Mouse (Mus musculus): ENCODE measurements around the gene Cox18. TPM values are rescaled to one million over a fixed set of nuclear protein-coding genes. Genes with fewer than 3 reads are reported as not detected.
"Not testable (repeated sequence)": the region's sequence is repeated elsewhere in the genome, so short reads cannot be mapped to it uniquely, and the experiment has no call there.

Gene Cox18
- polyA plus RNA-seq (2015; fragmentation: Nextera tagmentation; extraction: Ambion mirVana), result 37.4 and 39.4 TPM in 2 replicates

- Histone ChIP-seq H3K4me3 (peak within 1 kb of the TSS; percentile 79), H3K4me2 (peak within 1 kb of the TSS; percentile 72), H3K9me3 (no peaks in the 10 kb centered on the region), H3K36me3 (peaks cover 31% of the 10 kb centered on the region), H3K27ac (replicated peaks) (peak within 1 kb of the TSS; percentile 90), H3K27me3 (no peaks in the 10 kb centered on the region), H3K9ac (peak within 1 kb of the TSS; percentile 74), H3K4me1 (replicated peaks) (peaks cover 13% of the 10 kb centered on the region)
- under 1% methylated on average over 62 of the region's 62 CpGs for WGBS
- peak; percentile 98 for ATAC-seq (ENCODE audit: low FRiP score, low read depth)
Measured at GRCm38 (mm10) chr5:90223534-90224381, at the start of gene Cox18. Cox18 (minus strand) TSS chr5:90224001.

GRCm38 (mm10) chr5:90262230-90262629 is 38.4 kb upstream of the Cox18 start:
- H3K4me3 ChIP-seq; H3K27me3 ChIP-seq; H3K9me3 ChIP-seq; H3K9ac ChIP-seq; H3K4me2 ChIP-seq; H3K27ac ChIP-seq (replicated peaks); ATAC-seq (ENCODE audit: low FRiP score, low read depth); H3K4me1 ChIP-seq (replicated peaks): not testable (repeated sequence)
- WGBS, result 87% methylated on average over 2 of the region's 2 CpGs
- H3K36me3 ChIP-seq, result peaks cover 71% of the 10 kb centered on the region

GRCm38 (mm10) chr5:90257023-90257422 is 33.2 kb upstream of the Cox18 start:
- peaks cover 84% of the 10 kb centered on the region for H3K36me3 ChIP-seq
- no peak overlapping the region for H3K4me3 ChIP-seq
- no peak overlapping the region for H3K27ac ChIP-seq (replicated peaks)
- H3K9me3 ChIP-seq, result no peaks in the 10 kb centered on the region
- no peak overlapping the region for H3K9ac ChIP-seq
- H3K4me2 ChIP-seq, result no peak overlapping the region
- no peaks in the 10 kb centered on the region for H3K27me3 ChIP-seq
- WGBS, result over 99% methylated on average over 3 of the region's 3 CpGs
- ATAC-seq (ENCODE audit: low FRiP score, low read depth), result no peak
- H3K4me1 ChIP-seq (replicated peaks), result no peaks in the 10 kb centered on the region

- no peak overlapping the region for H3K9ac ChIP-seq
- no peaks in the 10 kb centered on the region for H3K9me3 ChIP-seq
- no peaks in the 10 kb centered on the region for H3K4me1 ChIP-seq (replicated peaks)
- no peak overlapping the region for H3K4me3 ChIP-seq
- H3K27me3 ChIP-seq, result no peaks in the 10 kb centered on the region
- ATAC-seq (ENCODE audit: low FRiP score, low read depth), result no peak
- H3K4me2 ChIP-seq, result no peak overlapping the region
- no peak overlapping the region for H3K27ac ChIP-seq (replicated peaks)
- H3K36me3 ChIP-seq, result peaks cover 63% of the 10 kb centered on the region
Measured at GRCm38 (mm10) chr5:90247503-90247902, 23.7 kb upstream of the Cox18 start.

GRCm38 (mm10) chr5:90246987-90247386 is 23.2 kb upstream of the Cox18 start:
- Histone ChIP-seq H3K27ac (replicated peaks) (no peak overlapping the region), H3K4me1 (replicated peaks) (no peaks in the 10 kb centered on the region), H3K27me3 (no peaks in the 10 kb centered on the region), H3K9me3 (no peaks in the 10 kb centered on the region), H3K9ac (no peak overlapping the region), H3K4me3 (no peak overlapping the region), H3K36me3 (peaks cover 64% of the 10 kb centered on the region), H3K4me2 (no peak overlapping the region)
- ATAC-seq (ENCODE audit: low FRiP score, low read depth), result no peak
- WGBS, result 87% methylated on average over 2 of the region's 2 CpGs

- Histone ChIP-seq H3K27ac (replicated peaks) (no peak overlapping the region), H3K9ac (no peak overlapping the region), H3K36me3 (peaks cover 64% of the 10 kb centered on the region), H3K9me3 (no peaks in the 10 kb centered on the region), H3K4me3 (no peak overlapping the region), H3K27me3 (no peaks in the 10 kb centered on the region), H3K4me1 (replicated peaks) (no peaks in the 10 kb centered on the region), H3K4me2 (no peak overlapping the region)
- no peak for ATAC-seq (ENCODE audit: low FRiP score, low read depth)
- WGBS, result 92% methylated on average over 4 of the region's 4 CpGs
Measured at GRCm38 (mm10) chr5:90246567-90246966, 22.8 kb upstream of the Cox18 start.

GRCm38 (mm10) chr5:90245416-90245815 is 21.6 kb upstream of the Cox18 start:
- H3K27me3 ChIP-seq, result no peaks in the 10 kb centered on the region

GRCm38 (mm10) chr5:90235217-90235616 is 11.4 kb upstream of the Cox18 start:
- Histone ChIP-seq H3K36me3 (peaks cover 82% of the 10 kb centered on the region), H3K4me1 (replicated peaks) (no peaks in the 10 kb centered on the region), H3K4me3 (no peak overlapping the region), H3K9ac (no peak overlapping the region), H3K27ac (replicated peaks) (no peak overlapping the region), H3K4me2 (no peak overlapping the region), H3K27me3 (no peaks in the 10 kb centered on the region), H3K9me3 (no peaks in the 10 kb centered on the region)
- WGBS, result 96% methylated on average over 8 of the region's 8 CpGs
- ATAC-seq (ENCODE audit: low FRiP score, low read depth), result no peak

More at GRCm38 (mm10) chr5:90245416-90245815, 21.6 kb upstream of the Cox18 start:
- H3K27ac ChIP-seq (replicated peaks), result no peak overlapping the region
- no peaks in the 10 kb centered on the region for H3K9me3 ChIP-seq
- H3K4me3 ChIP-seq, result no peak overlapping the region
- H3K4me1 ChIP-seq (replicated peaks), result no peaks in the 10 kb centered on the region
- peaks cover 55% of the 10 kb centered on the region for H3K36me3 ChIP-seq
- H3K4me2 ChIP-seq, result no peak overlapping the region
- WGBS, result 81% methylated on average over 4 of the region's 4 CpGs
- no peak overlapping the region for H3K9ac ChIP-seq
- no peak for ATAC-seq (ENCODE audit: low FRiP score, low read depth)

GRCm38 (mm10) chr5:90233305-90233704 is 9.5 kb upstream of the Cox18 start:
- H3K27ac ChIP-seq (replicated peaks), result no peak overlapping the region
- H3K9ac ChIP-seq, result no peak overlapping the region
- H3K9me3 ChIP-seq, result no peaks in the 10 kb centered on the region
- peaks cover 83% of the 10 kb centered on the region for H3K36me3 ChIP-seq
- WGBS, result 96% methylated on average over 4 of the region's 4 CpGs
- H3K27me3 ChIP-seq, result no peaks in the 10 kb centered on the region
- no peak overlapping the region for H3K4me2 ChIP-seq
- no peaks in the 10 kb centered on the region for H3K4me1 ChIP-seq (replicated peaks)
- no peak for ATAC-seq (ENCODE audit: low FRiP score, low read depth)
- no peak overlapping the region for H3K4me3 ChIP-seq

- H3K4me2 ChIP-seq, result no peak overlapping the region
- WGBS, result 90% methylated on average over 2 of the region's 2 CpGs
- no peak for ATAC-seq (ENCODE audit: low FRiP score, low read depth)
- H3K4me1 ChIP-seq (replicated peaks), result no peaks in the 10 kb centered on the region
- peaks cover 68% of the 10 kb centered on the region for H3K36me3 ChIP-seq
- H3K27ac ChIP-seq (replicated peaks), result no peak overlapping the region
- no peaks in the 10 kb centered on the region for H3K27me3 ChIP-seq
- H3K9ac ChIP-seq, result no peak overlapping the region
- no peaks in the 10 kb centered on the region for H3K9me3 ChIP-seq
- no peak overlapping the region for H3K4me3 ChIP-seq
Measured at GRCm38 (mm10) chr5:90229760-90230159, 6.0 kb upstream of the Cox18 start.

- Histone ChIP-seq H3K4me2 (no peak overlapping the region), H3K4me1 (replicated peaks) (peaks cover 13% of the 10 kb centered on the region), H3K9ac (no peak overlapping the region), H3K9me3 (no peaks in the 10 kb centered on the region), H3K36me3 (peaks cover 48% of the 10 kb centered on the region), H3K27ac (replicated peaks) (no peak overlapping the region), H3K4me3 (no peak overlapping the region), H3K27me3 (no peaks in the 10 kb centered on the region)
- 97% methylated on average over 3 of the region's 3 CpGs for WGBS
- no peak for ATAC-seq (ENCODE audit: low FRiP score, low read depth)
Measured at GRCm38 (mm10) chr5:90226696-90227095, 2.9 kb upstream of the Cox18 start.

GRCm38 (mm10) chr5:90224730-90225129 is 929 bp upstream of the Cox18 start:
- peaks cover 13% of the 10 kb centered on the region for H3K4me1 ChIP-seq (replicated peaks)
- H3K36me3 ChIP-seq, result peaks cover 39% of the 10 kb centered on the region

More at GRCm38 (mm10) chr5:90224730-90225129, 929 bp upstream of the Cox18 start:
- H3K4me3 ChIP-seq, result no peak overlapping the region; the same call in 1 of the 2 replicates
- 86% methylated on average over 5 of the region's 5 CpGs for WGBS
- H3K9me3 ChIP-seq, result no peaks in the 10 kb centered on the region
- H3K4me2 ChIP-seq, result no peak overlapping the region
- ATAC-seq (ENCODE audit: low FRiP score, low read depth), result no peak
- no peak overlapping the region for H3K9ac ChIP-seq
- H3K27me3 ChIP-seq, result no peaks in the 10 kb centered on the region
- no peak overlapping the region for H3K27ac ChIP-seq (replicated peaks)

Measured in hindbrain, embryonic 15.5 days (tissue).